Mouse (Mus musculus): ENCODE results near the gene Hat1. TPM values are rescaled to one million over a fixed set of nuclear protein-coding genes. Genes with fewer than 3 reads are reported as not detected.

Hat1 gene
- 93.8 and 107 TPM in 2 replicates for polyA plus RNA-seq (2015; fragmentation: Nextera tagmentation; extraction: Ambion mirVana)

GRCm38 (mm10) chr2:71388951-71389763 lies at the start of gene Hat1:
Hat1 (plus strand) TSS chr2:71388958.
- Histone ChIP-seq H3K27me3 (no peaks in the 10 kb centered on the region), H3K27ac (peak within 1 kb of the TSS; percentile 85), H3K9me3 (no peaks in the 10 kb centered on the region), H3K4me2 (peak within 1 kb of the TSS; percentile 53), H3K9ac (peak within 1 kb of the TSS; percentile 89), H3K4me3 (peak within 1 kb of the TSS; percentile 88), H3K4me1 (peaks cover 9% of the 10 kb centered on the region; the same call in 1 of the 2 replicates), H3K36me3 (peaks cover 16% of the 10 kb centered on the region)
- peak; percentile 99 for ATAC-seq (ENCODE audit: insufficient number of reproducible peaks, low FRiP score, low TSS enrichment, low read depth)
- under 1% methylated on average over 63 of the region's 66 CpGs for WGBS

- no peak overlapping the region for H3K4me2 ChIP-seq
- WGBS: 87% methylated on average over 5 of the region's 5 CpGs
- no peaks in the 10 kb centered on the region for H3K4me1 ChIP-seq
- no peaks in the 10 kb centered on the region for H3K9me3 ChIP-seq
- H3K4me3 ChIP-seq: no peak overlapping the region
- H3K27ac ChIP-seq: no peak overlapping the region
- peaks cover 14% of the 10 kb centered on the region; the same call in 1 of the 2 replicates for H3K36me3 ChIP-seq
- ATAC-seq (ENCODE audit: insufficient number of reproducible peaks, low FRiP score, low TSS enrichment, low read depth): no peak
- no peaks in the 10 kb centered on the region for H3K27me3 ChIP-seq
- H3K9ac ChIP-seq: no peak overlapping the region
Observed at GRCm38 (mm10) chr2:71340126-71340525, 48.6 kb upstream of the Hat1 start.

GRCm38 (mm10) chr2:71343884-71344640 lies 44.7 kb upstream of the Hat1 start:
- no peaks in the 10 kb centered on the region for H3K27me3 ChIP-seq
- H3K4me2 ChIP-seq: no peak overlapping the region
- H3K9me3 ChIP-seq: no peaks in the 10 kb centered on the region
- no peak overlapping the region for H3K27ac ChIP-seq
- H3K4me3 ChIP-seq: no peak overlapping the region
- no peak for ATAC-seq (ENCODE audit: insufficient number of reproducible peaks, low FRiP score, low TSS enrichment, low read depth)
- 93% methylated on average over 10 of the region's 10 CpGs for WGBS
- peaks cover 14% of the 10 kb centered on the region; the same call in 1 of the 2 replicates for H3K36me3 ChIP-seq
- no peaks in the 10 kb centered on the region for H3K4me1 ChIP-seq
- H3K9ac ChIP-seq: no peak overlapping the region

GRCm38 (mm10) chr2:71347160-71347559 lies 41.6 kb upstream of the Hat1 start:
- Histone ChIP-seq H3K4me1 (no peaks in the 10 kb centered on the region), H3K4me3 (no peak overlapping the region), H3K27ac (no peak overlapping the region), H3K4me2 (no peak overlapping the region), H3K27me3 (no peaks in the 10 kb centered on the region), H3K36me3 (peaks cover 13% of the 10 kb centered on the region; the same call in 1 of the 2 replicates), H3K9ac (no peak overlapping the region), H3K9me3 (no peaks in the 10 kb centered on the region)
- 87% methylated on average over 10 of the region's 10 CpGs for WGBS
- ATAC-seq (ENCODE audit: insufficient number of reproducible peaks, low FRiP score, low TSS enrichment, low read depth): no peak

GRCm38 (mm10) chr2:71347732-71348490 lies 40.8 kb upstream of the Hat1 start:
- 90% methylated on average over 20 of the region's 20 CpGs for WGBS
- Histone ChIP-seq H3K4me1 (no peaks in the 10 kb centered on the region), H3K9me3 (no peaks in the 10 kb centered on the region), H3K9ac (no peak overlapping the region), H3K27me3 (no peaks in the 10 kb centered on the region), H3K36me3 (peaks cover 8% of the 10 kb centered on the region; the same call in 1 of the 2 replicates), H3K4me2 (no peak overlapping the region), H3K4me3 (no peak overlapping the region), H3K27ac (no peak overlapping the region)
- no peak for ATAC-seq (ENCODE audit: insufficient number of reproducible peaks, low FRiP score, low TSS enrichment, low read depth)

GRCm38 (mm10) chr2:71349511-71349910 lies 39.2 kb upstream of the Hat1 start:
- no peaks in the 10 kb centered on the region for H3K27me3 ChIP-seq
- H3K9ac ChIP-seq: no peak overlapping the region
- no peaks in the 10 kb centered on the region for H3K4me1 ChIP-seq
- ATAC-seq (ENCODE audit: insufficient number of reproducible peaks, low FRiP score, low TSS enrichment, low read depth): no peak
- WGBS: 72% methylated on average over 2 of the region's 2 CpGs
- no peak overlapping the region for H3K4me3 ChIP-seq
- H3K4me2 ChIP-seq: no peak overlapping the region
- H3K9me3 ChIP-seq: no peaks in the 10 kb centered on the region
- H3K36me3 ChIP-seq: no peaks in the 10 kb centered on the region
- H3K27ac ChIP-seq: no peak overlapping the region

GRCm38 (mm10) chr2:71350181-71350580 lies 38.6 kb upstream of the Hat1 start:
- Histone ChIP-seq H3K9me3 (no peaks in the 10 kb centered on the region), H3K4me1 (no peaks in the 10 kb centered on the region), H3K4me3 (no peak overlapping the region), H3K27me3 (no peaks in the 10 kb centered on the region), H3K4me2 (no peak overlapping the region), H3K27ac (no peak overlapping the region), H3K36me3 (no peaks in the 10 kb centered on the region), H3K9ac (no peak overlapping the region)
- ATAC-seq (ENCODE audit: insufficient number of reproducible peaks, low FRiP score, low TSS enrichment, low read depth): no peak
- 77% methylated on average over 7 of the region's 7 CpGs for WGBS

- no peak overlapping the region for H3K4me3 ChIP-seq
- H3K27me3 ChIP-seq: no peaks in the 10 kb centered on the region
- H3K4me2 ChIP-seq: no peak overlapping the region
- no peak overlapping the region for H3K27ac ChIP-seq
- 76% methylated on average over 11 of the region's 11 CpGs for WGBS
- no peaks in the 10 kb centered on the region for H3K36me3 ChIP-seq
- no peaks in the 10 kb centered on the region for H3K9me3 ChIP-seq
- no peak for ATAC-seq (ENCODE audit: insufficient number of reproducible peaks, low FRiP score, low TSS enrichment, low read depth)
- H3K4me1 ChIP-seq: no peaks in the 10 kb centered on the region
- H3K9ac ChIP-seq: no peak overlapping the region
Observed at GRCm38 (mm10) chr2:71350904-71351726, 37.6 kb upstream of the Hat1 start.

GRCm38 (mm10) chr2:71351727-71351987 lies 37.1 kb upstream of the Hat1 start:
- Histone ChIP-seq H3K27me3 (no peaks in the 10 kb centered on the region), H3K9me3 (no peaks in the 10 kb centered on the region), H3K9ac (no peak overlapping the region), H3K27ac (no peak overlapping the region), H3K4me1 (no peaks in the 10 kb centered on the region), H3K4me2 (no peak overlapping the region), H3K36me3 (no peaks in the 10 kb centered on the region), H3K4me3 (no peak overlapping the region)
- ATAC-seq (ENCODE audit: insufficient number of reproducible peaks, low FRiP score, low TSS enrichment, low read depth): no peak
- WGBS: 62% methylated on average over 3 of the region's 3 CpGs

- H3K36me3 ChIP-seq: no peaks in the 10 kb centered on the region
- H3K27ac ChIP-seq: no peak overlapping the region
- no peak overlapping the region for H3K4me3 ChIP-seq
- no peaks in the 10 kb centered on the region for H3K4me1 ChIP-seq
- ATAC-seq (ENCODE audit: insufficient number of reproducible peaks, low FRiP score, low TSS enrichment, low read depth): no peak
- no peaks in the 10 kb centered on the region for H3K9me3 ChIP-seq
- no peak overlapping the region for H3K4me2 ChIP-seq
- no peaks in the 10 kb centered on the region for H3K27me3 ChIP-seq
- 54% methylated on average over 10 of the region's 10 CpGs for WGBS
- H3K9ac ChIP-seq: no peak overlapping the region
Observed at GRCm38 (mm10) chr2:71353306-71354054, 35.3 kb upstream of the Hat1 start.

- H3K36me3 ChIP-seq: no peaks in the 10 kb centered on the region
- H3K27ac ChIP-seq: no peak overlapping the region
- no peaks in the 10 kb centered on the region for H3K4me1 ChIP-seq
- H3K27me3 ChIP-seq: no peaks in the 10 kb centered on the region
- no peak overlapping the region for H3K4me2 ChIP-seq
- WGBS: 70% methylated on average over 5 of the region's 5 CpGs
- no peaks in the 10 kb centered on the region for H3K9me3 ChIP-seq
- ATAC-seq (ENCODE audit: insufficient number of reproducible peaks, low FRiP score, low TSS enrichment, low read depth): no peak
- H3K9ac ChIP-seq: no peak overlapping the region
- no peak overlapping the region for H3K4me3 ChIP-seq
Observed at GRCm38 (mm10) chr2:71354055-71354425, 34.7 kb upstream of the Hat1 start.
